Mouse (Mus musculus) brain, embryonic 18.5 days (tissue): ENCODE results near the gene Crtac1.

ENCODE experiments used
- DNase-seq: peaks from one replicate; pipeline ENCODE4 v3.0.0-alpha.2; 2012; ENCODE audit warnings: low read depth, low spot score

Crtac1 gene

DNA sequence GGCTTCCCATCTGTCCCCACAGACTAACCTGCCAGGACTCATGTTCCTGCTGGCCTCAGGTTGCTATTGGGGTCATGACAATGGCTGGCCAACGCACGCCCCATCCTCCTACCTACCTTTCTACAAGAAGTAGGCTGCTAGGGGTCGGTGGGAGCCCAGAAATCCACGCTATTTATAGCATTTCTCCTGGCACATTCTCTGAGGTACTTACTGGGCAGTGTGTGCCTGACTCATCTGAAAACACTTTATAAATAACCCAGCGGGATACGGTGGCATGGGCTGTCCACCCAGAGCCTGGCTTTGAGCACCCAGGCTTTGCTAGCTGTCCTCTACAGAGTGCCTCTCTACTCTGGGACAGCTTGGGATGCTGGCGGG, 193.3 kb downstream of the Crtac1 start:
- DNase-seq, result no peak

DNA sequence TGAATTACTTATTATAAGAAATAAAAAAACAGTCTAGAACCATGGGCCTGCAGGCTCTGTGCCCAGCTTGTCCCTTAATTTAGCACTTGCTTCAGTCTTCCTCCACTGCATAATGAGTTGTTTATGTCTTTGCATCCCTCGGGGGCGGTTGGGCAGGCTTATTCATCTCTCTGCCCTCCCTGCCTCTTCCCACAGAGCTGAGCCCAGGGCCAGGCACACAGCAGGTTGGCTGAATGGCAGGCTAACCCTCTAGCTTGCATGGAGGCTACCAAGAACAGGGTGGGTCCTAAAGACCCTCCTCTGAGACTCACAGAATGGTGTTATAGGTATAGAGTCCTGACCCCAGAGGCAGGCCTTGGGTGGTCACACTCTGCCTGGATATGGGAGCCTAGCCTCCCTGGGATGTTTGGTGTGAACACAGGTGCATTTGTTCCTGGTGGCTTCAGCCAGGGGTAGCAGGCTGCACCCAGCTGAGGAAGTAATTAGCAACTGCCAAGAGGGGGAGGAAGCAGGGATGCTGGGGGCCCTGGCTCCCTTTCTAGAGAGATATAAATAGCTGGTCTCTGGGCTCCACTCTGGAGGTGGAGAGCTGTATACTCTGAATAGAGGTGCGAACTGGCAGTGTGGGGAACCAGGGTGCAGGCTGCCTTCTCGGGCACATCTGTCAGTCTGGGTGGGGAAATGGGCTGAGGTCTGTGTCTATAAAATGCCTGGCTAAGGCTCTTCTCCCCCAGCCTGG, 193.8 kb downstream of the Crtac1 start:
- DNase-seq, result no peak
